Mouse (Mus musculus): Measurements from ENCODE around the gene Dnase1l3. TPM values are rescaled to one million over a fixed set of nuclear protein-coding genes. Genes with fewer than 3 reads are reported as not detected.

Dnase1l3 gene
- polyA plus RNA-seq, 1 experiment, result 14.2 TPM

DNA sequence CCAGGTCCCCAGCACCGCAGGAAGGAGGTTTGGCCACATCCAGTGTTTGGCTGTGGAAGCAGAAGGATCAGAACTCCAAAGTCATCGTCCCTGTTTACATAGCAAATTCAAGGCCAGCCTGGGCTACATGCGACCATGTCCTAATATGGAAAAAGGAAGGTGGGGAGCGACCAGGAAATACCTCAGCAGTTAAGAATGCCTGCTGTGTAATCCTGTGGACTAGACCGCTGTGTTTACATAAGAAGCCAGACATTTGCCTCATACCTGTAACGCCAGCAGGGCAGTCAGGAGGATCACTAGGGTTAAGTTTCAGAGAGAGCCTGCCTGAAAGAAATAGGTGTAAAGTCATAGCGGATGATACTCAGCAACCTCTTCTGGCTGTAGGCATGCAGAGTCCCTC is 31.2 kb downstream of the Dnase1l3 start:
- Histone ChIP-seq H3K36me3 (ENCODE audit: control insufficient read depth, insufficient read depth, low read length) (no peaks in the 10 kb centered on the region), H3K27ac (ENCODE audit: insufficient read depth, low read depth, low read length) (no peak overlapping the region), H3K4me3 (ENCODE audit: low read depth, low read length) (no peak overlapping the region), H3K27me3 (ENCODE audit: control insufficient read depth, insufficient read depth, low read length) (no peaks in the 10 kb centered on the region), H3K4me1 (ENCODE audit: control insufficient read depth, insufficient read depth, insufficient read length, low read length) (0 out of 2 replicates have a peak, but pooled peaks cover 2% of the 10 kb centered on the region)
- no peak for TF ChIP-seq CTCF (IDR thresholded peaks at IDR 0.05; ENCODE audit: extremely low read depth, insufficient read length, insufficient replicate concordance, low read depth, low read length)
- TF ChIP-seq POLR2A (IDR thresholded peaks at IDR 0.05; ENCODE audit: low read depth, low read length), result no peak
- 48% methylated on average over 7 of the region's 7 CpGs for WGBS

DNA sequence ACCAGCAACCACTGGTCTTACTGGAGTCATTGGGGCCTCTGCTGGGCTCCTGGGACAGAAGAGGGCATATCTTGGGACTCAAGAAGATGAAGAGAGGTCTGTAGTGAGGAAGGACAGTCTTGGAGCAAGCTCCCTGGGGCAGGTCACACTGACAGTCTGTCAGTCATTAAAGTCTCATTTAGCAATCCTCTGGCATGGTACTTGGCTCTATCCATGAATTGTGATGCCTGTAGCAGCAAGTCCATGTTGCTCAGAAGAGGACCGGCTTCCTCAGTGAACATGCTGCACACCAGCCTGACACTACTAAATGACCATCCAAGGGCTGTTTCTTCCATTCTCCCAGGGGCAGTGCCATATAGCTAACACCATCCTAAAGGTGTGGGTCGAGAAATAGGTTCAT is 31.7 kb downstream of the Dnase1l3 start:
- H3K36me3 ChIP-seq (ENCODE audit: control insufficient read depth, insufficient read depth, low read length), result no peaks in the 10 kb centered on the region
- H3K4me3 ChIP-seq (ENCODE audit: low read depth, low read length), result no peak overlapping the region
- TF ChIP-seq CTCF (IDR thresholded peaks at IDR 0.05; ENCODE audit: extremely low read depth, insufficient read length, insufficient replicate concordance, low read depth, low read length) (no peak), POLR2A (IDR thresholded peaks at IDR 0.05; ENCODE audit: low read depth, low read length) (no peak)
- H3K27ac ChIP-seq (ENCODE audit: insufficient read depth, low read depth, low read length), result no peak overlapping the region
- WGBS, result 89% methylated on average over 2 of the region's 2 CpGs
- H3K4me1 ChIP-seq (ENCODE audit: control insufficient read depth, insufficient read depth, insufficient read length, low read length), result peaks cover 6% of the 10 kb centered on the region; the same call in 1 of the 2 replicates
- no peaks in the 10 kb centered on the region for H3K27me3 ChIP-seq (ENCODE audit: control insufficient read depth, insufficient read depth, low read length)

DNA sequence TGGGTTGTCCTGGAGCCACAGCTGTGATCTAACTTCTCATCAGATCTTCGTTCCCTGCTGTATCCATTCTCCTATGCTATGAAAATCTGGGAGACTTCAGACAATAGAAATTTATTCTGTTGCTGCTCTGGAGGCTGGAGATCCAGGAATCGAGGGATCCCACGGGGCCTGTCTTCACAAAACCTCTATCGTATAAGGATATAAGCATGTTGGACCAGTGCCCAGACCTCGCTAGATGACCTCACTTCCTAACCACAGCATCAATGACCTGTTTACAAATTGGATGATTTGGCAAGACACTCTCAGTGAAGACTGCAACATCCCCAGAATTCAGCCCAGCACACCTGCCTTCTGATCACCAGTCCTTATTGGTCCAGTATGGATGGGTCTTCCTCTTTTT is 32.7 kb downstream of the Dnase1l3 start:
- Histone ChIP-seq H3K27ac (ENCODE audit: insufficient read depth, low read depth, low read length) (no peak overlapping the region), H3K36me3 (ENCODE audit: control insufficient read depth, insufficient read depth, low read length) (no peaks in the 10 kb centered on the region), H3K4me1 (ENCODE audit: control insufficient read depth, insufficient read depth, insufficient read length, low read length) (peaks cover 8% of the 10 kb centered on the region; the same call in 1 of the 2 replicates), H3K4me3 (ENCODE audit: low read depth, low read length) (no peak overlapping the region), H3K27me3 (ENCODE audit: control insufficient read depth, insufficient read depth, low read length) (no peaks in the 10 kb centered on the region)
- WGBS, result 25% methylated on average over 5 of the region's 5 CpGs
- TF ChIP-seq CTCF (IDR thresholded peaks at IDR 0.05; ENCODE audit: extremely low read depth, insufficient read length, insufficient replicate concordance, low read depth, low read length) (no peak), POLR2A (IDR thresholded peaks at IDR 0.05; ENCODE audit: low read depth, low read length) (no peak)

DNA sequence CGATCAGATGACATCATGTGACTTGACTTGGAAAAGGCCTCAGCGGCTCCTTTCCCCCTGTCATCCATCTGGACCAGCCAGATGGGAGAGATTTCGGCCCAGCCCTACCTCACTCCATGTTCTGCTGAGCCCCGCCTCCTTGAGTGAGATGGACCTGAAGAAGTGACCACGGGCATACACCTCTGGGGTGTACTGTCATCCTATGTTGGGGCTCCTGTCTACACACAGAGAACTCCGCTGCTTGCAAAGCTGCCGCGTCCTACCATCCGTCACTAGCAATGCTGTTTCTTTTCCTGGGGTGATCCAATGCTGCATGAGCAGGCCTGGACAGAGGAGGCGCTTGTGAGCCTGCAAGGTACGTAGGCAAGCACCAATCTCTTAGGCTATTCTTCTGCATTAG is 33.8 kb downstream of the Dnase1l3 start:
- Histone ChIP-seq H3K27ac (ENCODE audit: insufficient read depth, low read depth, low read length) (no peak overlapping the region), H3K4me3 (ENCODE audit: low read depth, low read length) (no peak overlapping the region), H3K27me3 (ENCODE audit: control insufficient read depth, insufficient read depth, low read length) (no peaks in the 10 kb centered on the region), H3K4me1 (ENCODE audit: control insufficient read depth, insufficient read depth, insufficient read length, low read length) (peaks cover 10% of the 10 kb centered on the region; the same call in 1 of the 2 replicates), H3K36me3 (ENCODE audit: control insufficient read depth, insufficient read depth, low read length) (no peaks in the 10 kb centered on the region)
- TF ChIP-seq CTCF (IDR thresholded peaks at IDR 0.05; ENCODE audit: extremely low read depth, insufficient read length, insufficient replicate concordance, low read depth, low read length), result no peak
- TF ChIP-seq POLR2A (IDR thresholded peaks at IDR 0.05; ENCODE audit: low read depth, low read length), result no peak
- WGBS, result 83% methylated on average over 11 of the region's 11 CpGs

DNA sequence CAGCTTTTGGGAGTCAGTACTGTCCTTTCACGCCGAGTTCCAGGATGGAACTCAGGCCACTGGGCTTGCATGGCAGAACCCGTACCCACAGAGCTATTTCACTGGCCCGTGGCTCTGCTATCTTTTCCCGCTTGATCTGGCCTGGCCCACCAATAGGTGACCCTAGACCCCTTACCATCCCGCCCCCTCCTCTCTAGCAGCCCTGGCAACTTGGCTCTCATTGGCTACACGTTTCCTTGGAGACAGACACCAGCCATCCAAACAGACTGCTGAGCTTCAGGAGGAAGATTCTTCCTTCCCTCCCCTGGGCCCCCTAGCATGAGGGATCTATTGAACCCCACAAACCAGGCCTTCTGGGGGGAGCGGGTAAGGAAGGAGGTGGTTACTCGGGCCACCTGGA is 37.3 kb downstream of the Dnase1l3 start, which contains the start of gene Gm45521:
Gene Gm45521, plus strand, starts transcription at position 240 of the 400 bp plus-strand sequence.
- no peaks in the 10 kb centered on the region for H3K27me3 ChIP-seq (ENCODE audit: control insufficient read depth, insufficient read depth, low read length)
- H3K4me3 ChIP-seq (ENCODE audit: low read depth, low read length), result no peak within 1 kb of the TSS
- WGBS, result 89% methylated on average over 9 of the region's 9 CpGs
- TF ChIP-seq POLR2A (IDR thresholded peaks at IDR 0.05; ENCODE audit: low read depth, low read length), result no peak
- TF ChIP-seq CTCF (IDR thresholded peaks at IDR 0.05; ENCODE audit: extremely low read depth, insufficient read length, insufficient replicate concordance, low read depth, low read length), result no peak
- peaks cover 34% of the 10 kb centered on the region; the same call in 1 of the 2 replicates for H3K4me1 ChIP-seq (ENCODE audit: control insufficient read depth, insufficient read depth, insufficient read length, low read length)
- no peak within 1 kb of the TSS for H3K27ac ChIP-seq (ENCODE audit: insufficient read depth, low read depth, low read length)
- H3K36me3 ChIP-seq (ENCODE audit: control insufficient read depth, insufficient read depth, low read length), result no peaks in the 10 kb centered on the region

DNA sequence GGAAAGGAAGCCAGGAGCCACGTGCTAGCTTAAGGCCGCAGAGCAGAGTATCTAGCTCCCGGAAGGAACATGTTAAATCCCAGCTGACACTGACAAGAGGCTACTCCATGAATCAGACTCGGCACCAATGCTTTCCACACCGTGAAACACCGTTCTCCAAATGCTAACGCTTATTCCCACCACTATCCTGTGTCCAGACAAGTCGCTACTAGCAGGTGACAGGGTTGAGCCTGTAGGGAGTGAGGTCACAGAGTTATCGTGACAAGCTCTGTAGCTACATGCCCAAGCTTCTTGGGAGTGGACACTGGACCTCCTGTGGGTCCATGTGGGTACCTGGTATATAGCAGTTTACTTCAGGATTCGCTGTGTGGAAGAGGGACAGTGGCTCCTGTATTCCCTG is 37.9 kb downstream of the Dnase1l3 start:
- TF ChIP-seq CTCF (IDR thresholded peaks at IDR 0.05; ENCODE audit: extremely low read depth, insufficient read length, insufficient replicate concordance, low read depth, low read length) (no peak), POLR2A (IDR thresholded peaks at IDR 0.05; ENCODE audit: low read depth, low read length) (no peak)
- WGBS, result 88% methylated on average over 10 of the region's 10 CpGs

DNA sequence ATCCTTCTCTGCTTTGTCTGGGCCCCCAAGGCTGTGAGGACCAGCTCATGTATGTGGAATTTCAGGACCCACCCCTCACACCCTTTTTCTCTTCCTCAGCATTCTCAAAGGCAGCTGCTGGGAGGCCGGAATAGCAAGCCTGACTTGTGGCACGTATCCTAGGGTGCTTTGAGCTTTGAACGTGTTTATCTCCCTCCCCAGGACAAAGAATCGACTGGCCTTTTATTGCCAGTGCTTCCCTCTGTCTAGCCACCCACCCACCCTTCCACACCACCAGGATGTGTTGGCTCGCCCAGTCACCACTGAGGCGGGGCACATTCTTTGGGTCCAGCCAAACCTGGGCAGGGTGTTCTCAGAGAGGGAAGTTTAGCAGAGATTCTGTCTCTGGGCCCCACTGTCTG is 40.3 kb downstream of the Dnase1l3 start:
- no peaks in the 10 kb centered on the region for H3K27me3 ChIP-seq (ENCODE audit: control insufficient read depth, insufficient read depth, low read length)
- no peak overlapping the region for H3K4me3 ChIP-seq (ENCODE audit: low read depth, low read length)
- H3K27ac ChIP-seq (ENCODE audit: insufficient read depth, low read depth, low read length), result peak overlapping the region; percentile 94
- TF ChIP-seq POLR2A (IDR thresholded peaks at IDR 0.05; ENCODE audit: low read depth, low read length) (no peak), CTCF (IDR thresholded peaks at IDR 0.05; ENCODE audit: extremely low read depth, insufficient read length, insufficient replicate concordance, low read depth, low read length) (no peak)
- H3K4me1 ChIP-seq (ENCODE audit: control insufficient read depth, insufficient read depth, insufficient read length, low read length), result peaks cover 32% of the 10 kb centered on the region; the same call in 1 of the 2 replicates
- peaks cover 13% of the 10 kb centered on the region for H3K36me3 ChIP-seq (ENCODE audit: control insufficient read depth, insufficient read depth, low read length)
- 21% methylated on average over 6 of the region's 6 CpGs for WGBS

More for the DNA sequence above, 37.9 kb downstream of the Dnase1l3 start:
- Histone ChIP-seq H3K36me3 (ENCODE audit: control insufficient read depth, insufficient read depth, low read length) (no peaks in the 10 kb centered on the region), H3K4me3 (ENCODE audit: low read depth, low read length) (no peak overlapping the region), H3K4me1 (ENCODE audit: control insufficient read depth, insufficient read depth, insufficient read length, low read length) (peaks cover 33% of the 10 kb centered on the region; the same call in 1 of the 2 replicates), H3K27me3 (ENCODE audit: control insufficient read depth, insufficient read depth, low read length) (no peaks in the 10 kb centered on the region), H3K27ac (ENCODE audit: insufficient read depth, low read depth, low read length) (no peak overlapping the region)

All from small intestine, adult 2 months (tissue).